Mouse (Mus musculus): ENCODE results near the gene Nlrc4. TPM values are rescaled to one million over a fixed set of nuclear protein-coding genes. Genes with fewer than 3 reads are reported as not detected.

Nlrc4 gene
- polyA plus RNA-seq, 1 experiment, result 14.5 TPM

DNA sequence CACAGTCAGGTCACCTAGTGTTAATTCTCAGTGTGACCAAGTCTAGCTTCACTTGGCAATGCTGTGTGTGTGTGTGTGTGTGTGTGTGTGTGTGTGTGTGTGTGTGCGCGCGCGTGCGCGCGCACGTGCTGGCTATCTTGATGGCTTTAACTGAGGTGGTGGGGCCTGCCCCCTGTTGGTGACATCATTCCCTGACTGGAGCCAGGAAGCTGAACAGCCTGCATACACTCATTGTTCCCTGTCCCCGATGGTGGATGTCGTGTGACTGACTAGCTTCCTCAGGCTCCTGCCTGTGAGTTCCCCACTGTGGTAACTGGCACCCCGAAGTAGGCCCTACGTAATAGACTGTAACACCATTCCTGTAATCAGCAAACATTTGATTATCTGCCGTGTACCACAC, 27.5 kb downstream of the Nlrc4 start:
- Histone ChIP-seq H3K27ac (ENCODE audit: insufficient read depth, low read depth, low read length) (peak overlapping the region; percentile 62), H3K4me1 (ENCODE audit: control insufficient read depth, insufficient read depth, low read length) (peaks cover 24% of the 10 kb centered on the region), H3K4me3 (ENCODE audit: insufficient read depth, low read length) (no peak overlapping the region)
- TF ChIP-seq POLR2A (IDR thresholded peaks at IDR 0.05; ENCODE audit: borderline replicate concordance, low read depth, low read length) (no peak), CTCF (IDR thresholded peaks at IDR 0.05; ENCODE audit: low read depth, low read length) (no peak)

GRCm38 (mm10) chr17:74430074-74430473, 28.9 kb downstream of the Nlrc4 start:
- H3K4me3 ChIP-seq (ENCODE audit: insufficient read depth, low read length), result no peak overlapping the region
- H3K27ac ChIP-seq (ENCODE audit: insufficient read depth, low read depth, low read length), result peak overlapping the region; percentile 62
- TF ChIP-seq POLR2A (IDR thresholded peaks at IDR 0.05; ENCODE audit: borderline replicate concordance, low read depth, low read length), result no peak
- TF ChIP-seq CTCF (IDR thresholded peaks at IDR 0.05; ENCODE audit: low read depth, low read length), result no peak
- H3K4me1 ChIP-seq (ENCODE audit: control insufficient read depth, insufficient read depth, low read length), result peaks cover 24% of the 10 kb centered on the region

DNA sequence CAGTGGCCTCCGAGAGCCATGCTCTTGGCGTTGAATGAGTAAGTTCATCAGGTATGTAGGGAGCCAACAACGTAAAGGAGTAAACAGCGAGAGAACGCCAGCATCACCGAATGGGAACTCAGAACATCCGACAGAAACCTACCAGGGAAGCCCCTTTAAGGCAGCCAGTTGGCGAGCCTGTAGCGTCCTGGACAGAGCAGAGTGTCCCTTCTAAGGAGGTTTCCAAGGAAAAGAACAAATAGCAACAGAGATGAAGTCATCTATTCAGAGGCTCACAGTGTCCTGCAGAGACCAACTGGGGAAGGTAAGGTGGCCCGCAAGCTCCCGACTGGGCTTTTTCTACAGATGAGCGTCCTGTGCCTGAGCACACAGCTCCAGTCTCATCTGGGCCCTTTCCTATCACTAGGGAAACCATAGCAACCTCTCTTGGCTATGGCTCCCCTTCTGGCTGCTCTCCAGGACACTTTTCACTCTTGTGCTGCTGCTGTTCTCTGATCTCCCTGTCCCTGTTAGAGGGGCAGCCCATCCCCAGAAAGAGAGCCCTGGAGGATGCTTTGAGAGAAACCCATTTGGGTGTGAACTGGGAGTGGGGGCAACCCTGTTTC, 34.4 kb downstream of the Nlrc4 start:
- TF ChIP-seq CTCF (IDR thresholded peaks at IDR 0.05; ENCODE audit: low read depth, low read length), result no peak
- no peak for TF ChIP-seq POLR2A (IDR thresholded peaks at IDR 0.05; ENCODE audit: borderline replicate concordance, low read depth, low read length)
- H3K4me1 ChIP-seq (ENCODE audit: control insufficient read depth, insufficient read depth, low read length), result no peaks in the 10 kb centered on the region
- no peak overlapping the region for H3K27ac ChIP-seq (ENCODE audit: insufficient read depth, low read depth, low read length)
- H3K4me3 ChIP-seq (ENCODE audit: insufficient read depth, low read length), result no peak overlapping the region

- TF ChIP-seq CTCF (IDR thresholded peaks at IDR 0.05; ENCODE audit: low read depth, low read length) (no peak), POLR2A (IDR thresholded peaks at IDR 0.05; ENCODE audit: borderline replicate concordance, low read depth, low read length) (no peak)
- no peaks in the 10 kb centered on the region for H3K4me1 ChIP-seq (ENCODE audit: control insufficient read depth, insufficient read depth, low read length)
- H3K4me3 ChIP-seq (ENCODE audit: insufficient read depth, low read length), result no peak overlapping the region
- no peak overlapping the region for H3K27ac ChIP-seq (ENCODE audit: insufficient read depth, low read depth, low read length)
Measured at GRCm38 (mm10) chr17:74420656-74421055, 38.3 kb downstream of the Nlrc4 start.

DNA sequence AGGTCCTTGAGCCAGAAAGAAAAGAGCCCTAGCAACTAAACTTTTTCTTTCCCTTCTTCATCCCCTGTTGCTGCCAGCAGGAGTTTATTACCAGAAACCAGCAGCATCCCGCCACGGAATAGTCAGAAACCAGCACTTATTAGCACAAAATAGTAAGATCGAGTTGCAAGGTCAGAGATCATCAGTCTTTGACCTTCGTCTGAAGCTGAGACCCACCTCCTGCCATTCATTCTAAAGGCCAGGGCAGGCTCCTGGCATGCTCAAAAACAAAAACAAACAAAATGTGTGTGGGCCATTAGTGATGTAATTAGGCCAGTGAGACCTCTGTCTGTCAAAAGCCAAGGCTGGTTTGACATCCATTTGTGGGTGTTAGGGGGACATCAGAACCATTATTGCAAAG, 40.8 kb downstream of the Nlrc4 start:
- H3K4me3 ChIP-seq (ENCODE audit: insufficient read depth, low read length), result no peak overlapping the region
- H3K27ac ChIP-seq (ENCODE audit: insufficient read depth, low read depth, low read length), result no peak overlapping the region
- H3K4me1 ChIP-seq (ENCODE audit: control insufficient read depth, insufficient read depth, low read length), result peaks cover 19% of the 10 kb centered on the region
- TF ChIP-seq POLR2A (IDR thresholded peaks at IDR 0.05; ENCODE audit: borderline replicate concordance, low read depth, low read length) (no peak), CTCF (IDR thresholded peaks at IDR 0.05; ENCODE audit: low read depth, low read length) (no peak)

DNA sequence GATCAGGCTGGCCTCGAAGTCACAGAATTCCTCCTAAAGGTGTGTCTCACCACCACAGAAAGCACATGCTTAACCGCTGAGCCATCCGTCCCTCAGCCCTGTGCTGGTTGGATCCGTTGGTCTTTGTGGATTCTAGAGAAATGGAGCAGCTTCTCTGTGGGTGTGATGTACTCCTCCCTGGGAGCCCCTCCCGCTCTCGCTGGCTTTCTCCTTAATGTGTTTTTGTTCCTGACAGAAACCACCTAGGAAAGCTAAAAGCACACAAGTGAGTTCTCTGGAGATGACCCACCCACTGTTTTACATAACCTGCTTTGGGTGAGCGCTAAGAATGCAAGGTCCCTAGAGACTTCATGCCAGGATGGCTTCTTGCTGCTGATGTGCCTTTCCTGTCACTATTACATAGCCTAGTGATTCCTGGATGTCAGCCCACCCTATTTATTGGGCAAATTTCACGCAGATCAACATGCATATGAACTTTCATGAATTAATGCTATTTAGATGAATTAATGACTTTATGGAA, 42.0 kb downstream of the Nlrc4 start:
- H3K4me1 ChIP-seq (ENCODE audit: control insufficient read depth, insufficient read depth, low read length), result peaks cover 20% of the 10 kb centered on the region
- H3K4me3 ChIP-seq (ENCODE audit: insufficient read depth, low read length), result no peak overlapping the region
- no peak for TF ChIP-seq CTCF (IDR thresholded peaks at IDR 0.05; ENCODE audit: low read depth, low read length)
- no peak for TF ChIP-seq POLR2A (IDR thresholded peaks at IDR 0.05; ENCODE audit: borderline replicate concordance, low read depth, low read length)
- H3K27ac ChIP-seq (ENCODE audit: insufficient read depth, low read depth, low read length), result no peak overlapping the region

GRCm38 (mm10) chr17:74414671-74415070, 44.3 kb downstream of the Nlrc4 start:
- TF ChIP-seq CTCF (IDR thresholded peaks at IDR 0.05; ENCODE audit: low read depth, low read length) (no peak), POLR2A (IDR thresholded peaks at IDR 0.05; ENCODE audit: borderline replicate concordance, low read depth, low read length) (no peak)
- no peak overlapping the region for H3K4me3 ChIP-seq (ENCODE audit: insufficient read depth, low read length)
- H3K27ac ChIP-seq (ENCODE audit: insufficient read depth, low read depth, low read length), result peak overlapping the region; percentile 61
- peaks cover 20% of the 10 kb centered on the region for H3K4me1 ChIP-seq (ENCODE audit: control insufficient read depth, insufficient read depth, low read length)

- Histone ChIP-seq H3K27ac (ENCODE audit: insufficient read depth, low read depth, low read length) (no peak overlapping the region), H3K4me1 (ENCODE audit: control insufficient read depth, insufficient read depth, low read length) (peaks cover 20% of the 10 kb centered on the region), H3K4me3 (ENCODE audit: insufficient read depth, low read length) (no peak overlapping the region)
- TF ChIP-seq CTCF (IDR thresholded peaks at IDR 0.05; ENCODE audit: low read depth, low read length) (no peak), POLR2A (IDR thresholded peaks at IDR 0.05; ENCODE audit: borderline replicate concordance, low read depth, low read length) (no peak)
Measured at GRCm38 (mm10) chr17:74413324-74413723, 45.6 kb downstream of the Nlrc4 start.

DNA sequence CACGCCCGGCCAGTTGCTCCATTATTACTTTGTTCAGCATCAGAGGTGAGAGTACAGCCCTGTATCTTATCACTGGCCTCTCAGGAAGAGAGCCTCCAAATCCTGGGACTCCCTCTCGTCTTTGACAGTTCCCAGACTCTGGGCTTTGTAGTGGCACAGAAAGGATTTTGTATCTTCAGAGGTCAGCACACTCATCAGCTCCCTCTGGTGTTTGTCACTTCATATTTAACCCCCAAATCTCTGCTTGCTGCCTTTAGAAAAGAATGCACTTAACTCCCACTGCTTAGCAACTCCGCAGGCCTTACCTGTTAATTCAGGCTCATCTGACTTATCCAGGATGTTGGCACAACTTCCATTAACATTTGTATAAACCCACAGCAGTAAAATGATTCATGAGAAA, 49.2 kb downstream of the Nlrc4 start:
- Histone ChIP-seq H3K4me3 (ENCODE audit: insufficient read depth, low read length) (no peak overlapping the region), H3K4me1 (ENCODE audit: control insufficient read depth, insufficient read depth, low read length) (peaks cover 16% of the 10 kb centered on the region), H3K27ac (ENCODE audit: insufficient read depth, low read depth, low read length) (no peak overlapping the region)
- no peak for TF ChIP-seq POLR2A (IDR thresholded peaks at IDR 0.05; ENCODE audit: borderline replicate concordance, low read depth, low read length)
- TF ChIP-seq CTCF (IDR thresholded peaks at IDR 0.05; ENCODE audit: low read depth, low read length), result no peak

GRCm38 (mm10) chr17:74406487-74406886, 52.5 kb downstream of the Nlrc4 start:
- no peak for TF ChIP-seq POLR2A (IDR thresholded peaks at IDR 0.05; ENCODE audit: borderline replicate concordance, low read depth, low read length)
- TF ChIP-seq CTCF (IDR thresholded peaks at IDR 0.05; ENCODE audit: low read depth, low read length), result no peak
- Histone ChIP-seq H3K27ac (ENCODE audit: insufficient read depth, low read depth, low read length) (no peak overlapping the region), H3K4me1 (ENCODE audit: control insufficient read depth, insufficient read depth, low read length) (no peaks in the 10 kb centered on the region), H3K4me3 (ENCODE audit: insufficient read depth, low read length) (no peak overlapping the region)

Measured in bone marrow macrophage, adult 2 months (primary cell).